Mouse (Mus musculus): ENCODE data around the gene Kctd13. TPM values are rescaled to one million over a fixed set of nuclear protein-coding genes. Genes with fewer than 3 reads are reported as not detected.
A peak's percentile ranks its signal among the peaks of the same experiment; 100 is the strongest.

Kctd13 gene
- polyA plus RNA-seq, 1 experiment: 22.4 TPM

- TF ChIP-seq POLR2A (IDR thresholded peaks at IDR 0.05; ENCODE audit: borderline replicate concordance, extremely low read depth, low read depth, low read length): no peak
- no peak for TF ChIP-seq CTCF (IDR thresholded peaks at IDR 0.05; ENCODE audit: insufficient read depth, low read length)
- WGBS: 0% methylated on average over 1 of the region's 1 CpGs
- Histone ChIP-seq H3K4me3 (replicated peaks; ENCODE audit: extremely low read depth, low read depth, low read length) (peak within 1 kb of the TSS; percentile 83), H3K4me1 (ENCODE audit: control insufficient read depth, insufficient read depth, low read length) (peaks cover 3% of the 10 kb centered on the region)
- DNase-seq: no peak
These were observed 47.0 kb downstream of the Kctd13 start, which contains the start of gene Cdipt for GRCm38 (mm10) chr7:126975893-126975949. TSS of gene Cdipt (plus strand) at chr7:126975914.

- DNase-seq: peak; percentile 95
- under 1% methylated on average over 55 of the region's 55 CpGs for WGBS
- TF ChIP-seq CTCF (IDR thresholded peaks at IDR 0.05; ENCODE audit: insufficient read depth, low read length) (peak; percentile 87), POLR2A (IDR thresholded peaks at IDR 0.05; ENCODE audit: borderline replicate concordance, extremely low read depth, low read depth, low read length) (no peak; the same call in 1 of the 2 replicates)
- H3K4me1 ChIP-seq (ENCODE audit: control insufficient read depth, insufficient read depth, low read length): peaks cover 3% of the 10 kb centered on the region
- H3K4me3 ChIP-seq (replicated peaks; ENCODE audit: extremely low read depth, low read depth, low read length): peak within 1 kb of the TSS; percentile 83
These were observed 47.5 kb downstream of the Kctd13 start, which contains the start of gene Cdiptos for GRCm38 (mm10) chr7:126975950-126976866. TSS of gene Cdiptos (minus strand) at chr7:126976098.

- Histone ChIP-seq H3K4me3 (replicated peaks; ENCODE audit: extremely low read depth, low read depth, low read length) (peak overlapping the region; percentile 72), H3K4me1 (ENCODE audit: control insufficient read depth, insufficient read depth, low read length) (peaks cover 3% of the 10 kb centered on the region)
- WGBS: 22% methylated on average over 14 of the region's 14 CpGs
- no peak for TF ChIP-seq CTCF (IDR thresholded peaks at IDR 0.05; ENCODE audit: insufficient read depth, low read length)
- no peak for TF ChIP-seq POLR2A (IDR thresholded peaks at IDR 0.05; ENCODE audit: borderline replicate concordance, extremely low read depth, low read depth, low read length)
- peak; percentile 39 for DNase-seq
These were observed 48.3 kb downstream of the Kctd13 start for GRCm38 (mm10) chr7:126976878-126977459.

GRCm38 (mm10) chr7:126978841-126979240 is 50.2 kb downstream of the Kctd13 start:
- no peak for DNase-seq
- TF ChIP-seq CTCF (IDR thresholded peaks at IDR 0.05; ENCODE audit: insufficient read depth, low read length) (no peak), POLR2A (IDR thresholded peaks at IDR 0.05; ENCODE audit: borderline replicate concordance, extremely low read depth, low read depth, low read length) (no peak)
- WGBS: 82% methylated on average over 6 of the region's 6 CpGs
- H3K4me1 ChIP-seq (ENCODE audit: control insufficient read depth, insufficient read depth, low read length): peaks cover 3% of the 10 kb centered on the region
- no peak overlapping the region for H3K4me3 ChIP-seq (replicated peaks; ENCODE audit: extremely low read depth, low read depth, low read length)

- no peak overlapping the region for H3K4me3 ChIP-seq (replicated peaks; ENCODE audit: extremely low read depth, low read depth, low read length)
- peaks cover 3% of the 10 kb centered on the region for H3K4me1 ChIP-seq (ENCODE audit: control insufficient read depth, insufficient read depth, low read length)
- WGBS: 88% methylated on average over 2 of the region's 2 CpGs
- TF ChIP-seq POLR2A (IDR thresholded peaks at IDR 0.05; ENCODE audit: borderline replicate concordance, extremely low read depth, low read depth, low read length) (no peak), CTCF (IDR thresholded peaks at IDR 0.05; ENCODE audit: insufficient read depth, low read length) (no peak)
- no peak for DNase-seq
These were observed 52.9 kb downstream of the Kctd13 start for GRCm38 (mm10) chr7:126981601-126982000.

GRCm38 (mm10) chr7:126982054-126982453 is 53.4 kb downstream of the Kctd13 start:
- WGBS: 61% methylated on average over 4 of the region's 4 CpGs
- H3K4me1 ChIP-seq (ENCODE audit: control insufficient read depth, insufficient read depth, low read length): peaks cover 2% of the 10 kb centered on the region
- no peak for TF ChIP-seq POLR2A (IDR thresholded peaks at IDR 0.05; ENCODE audit: borderline replicate concordance, extremely low read depth, low read depth, low read length)
- TF ChIP-seq CTCF (IDR thresholded peaks at IDR 0.05; ENCODE audit: insufficient read depth, low read length): no peak

GRCm38 (mm10) chr7:126983113-126983512 is 54.4 kb downstream of the Kctd13 start:
- no peak for DNase-seq
- Histone ChIP-seq H3K4me1 (ENCODE audit: control insufficient read depth, insufficient read depth, low read length) (no peaks in the 10 kb centered on the region), H3K4me3 (replicated peaks; ENCODE audit: extremely low read depth, low read depth, low read length) (no peak overlapping the region)
- WGBS: 64% methylated on average over 7 of the region's 7 CpGs
- no peak for TF ChIP-seq CTCF (IDR thresholded peaks at IDR 0.05; ENCODE audit: insufficient read depth, low read length)
- TF ChIP-seq POLR2A (IDR thresholded peaks at IDR 0.05; ENCODE audit: borderline replicate concordance, extremely low read depth, low read depth, low read length): no peak

More at GRCm38 (mm10) chr7:126982054-126982453, 53.4 kb downstream of the Kctd13 start:
- no peak for DNase-seq
- H3K4me3 ChIP-seq (replicated peaks; ENCODE audit: extremely low read depth, low read depth, low read length): no peak overlapping the region

- no peak for DNase-seq
- no peak for TF ChIP-seq POLR2A (IDR thresholded peaks at IDR 0.05; ENCODE audit: borderline replicate concordance, extremely low read depth, low read depth, low read length)
- TF ChIP-seq CTCF (IDR thresholded peaks at IDR 0.05; ENCODE audit: insufficient read depth, low read length): no peak
- H3K4me1 ChIP-seq (ENCODE audit: control insufficient read depth, insufficient read depth, low read length): no peaks in the 10 kb centered on the region
- no peak overlapping the region for H3K4me3 ChIP-seq (replicated peaks; ENCODE audit: extremely low read depth, low read depth, low read length)
- WGBS: 48% methylated on average over 10 of the region's 10 CpGs
These were observed 56.2 kb downstream of the Kctd13 start for GRCm38 (mm10) chr7:126984667-126985444.

- TF ChIP-seq CTCF (IDR thresholded peaks at IDR 0.05; ENCODE audit: insufficient read depth, low read length): peak; percentile 53
- TF ChIP-seq POLR2A (IDR thresholded peaks at IDR 0.05; ENCODE audit: borderline replicate concordance, extremely low read depth, low read depth, low read length): no peak
- no peak overlapping the region for H3K4me3 ChIP-seq (replicated peaks; ENCODE audit: extremely low read depth, low read depth, low read length)
- no peaks in the 10 kb centered on the region for H3K4me1 ChIP-seq (ENCODE audit: control insufficient read depth, insufficient read depth, low read length)
- WGBS: 45% methylated on average over 9 of the region's 9 CpGs
- peak; percentile 41 for DNase-seq
These were observed 57.6 kb downstream of the Kctd13 start for GRCm38 (mm10) chr7:126986319-126986718.

Measured in lung, adult 2 months (tissue).